Mouse (Mus musculus) MEL (cell line): ENCODE results near the gene Pzp. TPM values are rescaled to one million over a fixed set of nuclear protein-coding genes. Genes with fewer than 3 reads are reported as not detected.
A peak's percentile ranks its signal among the peaks of the same experiment; 100 is the strongest.

Experiments
- DNase-seq: peaks from one replicate; pipeline ENCODE4 v3.0.0; 2011; ENCODE audit warnings: low read depth, low spot score
- H3K27ac ChIP-seq: 2 replicates; pipeline ENCODE4 v1.5.1; 2012; ENCODE audit warnings: low read depth, mild to moderate bottlenecking, control low read depth, low read length, moderate library complexity; ENCODE audit not compliant: control insufficient read depth
- H3K27me3 ChIP-seq, 2 experiments: fragments of 150-350 bp in 1 of 2; sonication (generic) in 1 of 2; 2 replicates each; pipeline ENCODE4 v1.6.1; 2012; ENCODE audit warnings: low read length in 2 of 2, mild to moderate bottlenecking in 2 of 2, improper control_type of control experiment in 1 of 2, moderate library complexity in 1 of 2; ENCODE audit not compliant: insufficient read depth in 2 of 2, control insufficient read depth in 1 of 2
- H3K36me3 ChIP-seq, 2 experiments: 2 replicates each; pipeline ENCODE4 v1.6.1; 2012 to 2014; ENCODE audit warnings: low read length in 2 of 2, improper control_type of control experiment in 1 of 2, inconsistent platforms in 1 of 2, mild to moderate bottlenecking in 1 of 2; ENCODE audit not compliant: insufficient read depth in 2 of 2, control insufficient read depth in 1 of 2
- H3K4me1 ChIP-seq, 2 experiments: fragments of 150-350 bp in 1 of 2; sonication (generic) in 1 of 2; 2 replicates each; pipeline ENCODE4 v1.6.1; 2012; ENCODE audit warnings: low read length in 2 of 2, improper control_type of control experiment in 1 of 2, mild to moderate bottlenecking in 1 of 2; ENCODE audit not compliant: insufficient read depth in 2 of 2, control insufficient read depth in 1 of 2
- H3K4me3 ChIP-seq, 2 experiments: fragments of 150-350 bp in 1 of 2; sonication (generic) in 1 of 2; 2 replicates each; pipeline ENCODE4 v1.5.1; 2012; ENCODE audit warnings: low read depth in 2 of 2, low read length in 2 of 2, mild to moderate bottlenecking in 2 of 2, moderate library complexity in 2 of 2, control low read depth in 1 of 2, improper control_type of control experiment in 1 of 2; ENCODE audit not compliant: control insufficient read depth in 1 of 2, insufficient read depth in 1 of 2
- H3K79me2 ChIP-seq: 2 replicates; pipeline ENCODE4 v1.6.1; 2012; ENCODE audit warnings: mild to moderate bottlenecking, low read length, moderate library complexity; ENCODE audit not compliant: control insufficient read depth, poor library complexity, insufficient read depth
- H3K9ac ChIP-seq: 2 replicates; pipeline ENCODE4 v1.6.1; 2012; ENCODE audit warnings: low read depth, mild to moderate bottlenecking, control low read depth, low read length, moderate library complexity; ENCODE audit not compliant: control insufficient read depth, poor library complexity, severe bottlenecking
- H3K9me3 ChIP-seq: fragments of 150-350 bp; sonication (generic); replicated peaks from 2 replicates; pipeline ENCODE4 v1.6.1; 2012; ENCODE audit warnings: mild to moderate bottlenecking, low read length, improper control_type of control experiment, moderate library complexity; ENCODE audit not compliant: insufficient read depth
- CHD1 ChIP-seq: IDR thresholded peaks from 2 replicates; pipeline ENCODE4 v1.6.1; 2012; ENCODE audit warnings: low read depth, mild to moderate bottlenecking, inconsistent platforms, low read length, improper control_type of control experiment
- E2F4 ChIP-seq: IDR thresholded peaks from 2 replicates; pipeline ENCODE4 v1.6.1; 2011; ENCODE audit warnings: low read depth, low read length, improper control_type of control experiment, borderline replicate concordance
- ELF1 ChIP-seq: IDR thresholded peaks from 2 replicates; pipeline ENCODE4 v1.6.1; 2014; ENCODE audit warnings: low read depth, mild to moderate bottlenecking, inconsistent platforms, low read length, improper control_type of control experiment, moderate library complexity
- EP300 ChIP-seq, 2 experiments: IDR thresholded peaks; 2 replicates each; pipeline ENCODE4 v1.6.1; 2011; ENCODE audit warnings: improper control_type of control experiment in 2 of 2, low read length in 2 of 2, low read depth in 1 of 2, mild to moderate bottlenecking in 1 of 2
- ETS1 ChIP-seq: IDR thresholded peaks from 2 replicates; pipeline ENCODE4 v1.6.1; 2012; ENCODE audit warnings: low read depth, mild to moderate bottlenecking, inconsistent platforms, low read length, improper control_type of control experiment, moderate library complexity
- GABPA ChIP-seq: IDR thresholded peaks from 2 replicates; pipeline ENCODE4 v1.6.1; 2012; ENCODE audit warnings: low read depth, mild to moderate bottlenecking, inconsistent platforms, low read length, improper control_type of control experiment, moderate library complexity
- GATA1 ChIP-seq: IDR thresholded peaks from 2 replicates; pipeline ENCODE4 v1.6.1; 2011; ENCODE audit warnings: low read depth, low read length, improper control_type of control experiment
- HCFC1 ChIP-seq: IDR thresholded peaks from 2 replicates; pipeline ENCODE4 v1.6.1; 2012; ENCODE audit warnings: low read depth, mild to moderate bottlenecking, inconsistent platforms, low read length, improper control_type of control experiment, moderate library complexity
- JUND ChIP-seq: IDR thresholded peaks from 2 replicates; pipeline ENCODE4 v1.6.1; 2011; ENCODE audit warnings: low read depth, mild to moderate bottlenecking, improper control_type of control experiment, low read length
- MAZ ChIP-seq: IDR thresholded peaks from 2 replicates; pipeline ENCODE4 v1.6.1; 2012; ENCODE audit warnings: low read depth, mild to moderate bottlenecking, inconsistent platforms, low read length, improper control_type of control experiment
- MEF2A ChIP-seq: IDR thresholded peaks from 2 replicates; pipeline ENCODE4 v1.6.1; 2014; ENCODE audit warnings: low read depth, mild to moderate bottlenecking, inconsistent platforms, low read length, improper control_type of control experiment; ENCODE audit not compliant: poor library complexity, insufficient replicate concordance, severe bottlenecking; ENCODE audit errors: extremely low read depth
- MYB ChIP-seq: IDR thresholded peaks from 2 replicates; pipeline ENCODE4 v1.6.1; 2011; ENCODE audit warnings: mild to moderate bottlenecking, low read depth, low read length, improper control_type of control experiment
- NELFE ChIP-seq: IDR thresholded peaks from 2 replicates; pipeline ENCODE4 v1.6.1; 2011; ENCODE audit warnings: low read depth, low read length, improper control_type of control experiment
- NRF1 ChIP-seq: IDR thresholded peaks from 2 replicates; pipeline ENCODE4 v1.6.1; 2014; ENCODE audit warnings: low read depth, mild to moderate bottlenecking, inconsistent platforms, low read length, improper control_type of control experiment, moderate library complexity; ENCODE audit not compliant: poor library complexity, insufficient read depth, severe bottlenecking
- POLR2A ChIP-seq, 2 experiments: IDR thresholded peaks; 2 replicates each; pipeline ENCODE4 v1.6.1; 2011 to 2012; ENCODE audit warnings: low read length in 2 of 2, mild to moderate bottlenecking in 2 of 2, control low read depth in 1 of 2, improper control_type of control experiment in 1 of 2, low read depth in 1 of 2, moderate library complexity in 1 of 2; ENCODE audit not compliant: control insufficient read depth in 1 of 2, insufficient read depth in 1 of 2, poor library complexity in 1 of 2
- POLR2AphosphoS2 ChIP-seq: IDR thresholded peaks from 2 replicates; pipeline ENCODE4 v1.6.1; 2011; ENCODE audit warnings: low read length, improper control_type of control experiment
- RAD21 ChIP-seq: IDR thresholded peaks from 2 replicates; pipeline ENCODE4 v1.6.1; 2011; ENCODE audit warnings: mild to moderate bottlenecking, low read depth, low read length, improper control_type of control experiment
- RCOR1 ChIP-seq: IDR thresholded peaks from 2 replicates; pipeline ENCODE4 v1.6.1; 2012; ENCODE audit warnings: low read depth, mild to moderate bottlenecking, inconsistent platforms, low read length, improper control_type of control experiment
- SIN3A ChIP-seq: IDR thresholded peaks from 2 replicates; pipeline ENCODE4 v1.6.1; 2012; ENCODE audit warnings: low read length, improper control_type of control experiment, inconsistent platforms
- TAL1 ChIP-seq: IDR thresholded peaks from 2 replicates; pipeline ENCODE4 v1.6.1; 2012; ENCODE audit warnings: mild to moderate bottlenecking, inconsistent platforms, low read length, moderate library complexity, mixed read lengths
- TCF12 ChIP-seq: IDR thresholded peaks from 2 replicates; pipeline ENCODE4 v1.6.1; 2014; ENCODE audit warnings: low read depth, mild to moderate bottlenecking, inconsistent platforms, low read length, improper control_type of control experiment, moderate library complexity
- USF2 ChIP-seq, 2 experiments: IDR thresholded peaks; 2 replicates each; pipeline ENCODE4 v1.6.1; 2011 to 2012; ENCODE audit warnings: improper control_type of control experiment in 2 of 2, low read length in 2 of 2, borderline replicate concordance in 1 of 2, inconsistent platforms in 1 of 2, low read depth in 1 of 2, mild to moderate bottlenecking in 1 of 2; ENCODE audit not compliant: insufficient read depth in 1 of 2
- ZC3H11A ChIP-seq: IDR thresholded peaks from 2 replicates; pipeline ENCODE4 v1.6.1; 2012; ENCODE audit warnings: low read depth, mild to moderate bottlenecking, inconsistent platforms, low read length, improper control_type of control experiment
- ZKSCAN1 ChIP-seq: IDR thresholded peaks from 2 replicates; pipeline ENCODE4 v1.6.1; 2012; ENCODE audit warnings: low read depth, mild to moderate bottlenecking, inconsistent platforms, low read length, improper control_type of control experiment, moderate library complexity
- ZMIZ1 ChIP-seq: IDR thresholded peaks from 2 replicates; pipeline ENCODE4 v1.6.1; 2012; ENCODE audit warnings: low read depth, mild to moderate bottlenecking, inconsistent platforms, low read length, improper control_type of control experiment, moderate library complexity
- polyA plus RNA-seq, 2 experiments: library from polyadenylated mRNA; stranded (reverse) in 1 of 2; unstranded in 1 of 2; fragments of >175 nt in 1 of 2; fragments of >200 nt in 1 of 2; gene quantifications; 2 replicates each; pipeline versions ENCODE4 v1.2.1 to v1.2.4; 2012; ENCODE audit warnings: low replicate concordance in 2 of 2, low read depth in 1 of 2; ENCODE audit not compliant: insufficient read length in 2 of 2, insufficient read depth in 1 of 2, missing spikeins in 1 of 2
- total RNA-seq: library from RNA; depleted of rRNA; stranded (reverse); fragments of 300-350 nt; gene quantifications from 2 replicates; pipeline ENCODE4 v1.2.3, GENCODE M21; 2012

Gene Pzp
- total and polyA plus RNA-seq, 3 experiments: not detected

- Histone ChIP-seq H3K4me1 (0 out of 4 replicates have a peak, but pooled peaks cover 0 to 2% of the 10 kb centered on the region in 2 experiments), H3K9me3 (no peaks in the 10 kb centered on the region), H3K27me3 (no peaks in the 10 kb centered on the region), H3K79me2 (no peaks in the 10 kb centered on the region), H3K27ac (no peak overlapping the region), H3K4me3 (no peak overlapping the region), H3K36me3 (peaks cover 0 to 3% of the 10 kb centered on the region in 2 experiments; a peak in 2 of 4 replicates), H3K9ac (no peak overlapping the region)
- no peak for TF ChIP-seq ZC3H11A
- TF ChIP-seq POLR2AphosphoS2: no peak
- no peak for TF ChIP-seq NRF1
- no peak for TF ChIP-seq USF2 (IDR thresholded peaks at IDR 0.05; ENCODE audit: borderline replicate concordance in 1 of 2, insufficient read depth in 1 of 2, low read depth in 1 of 2, low read length in 2 of 2)
- TF ChIP-seq TAL1: no peak
- no peak for TF ChIP-seq E2F4
- no peak for TF ChIP-seq HCFC1
- TF ChIP-seq ELF1: no peak
- no peak for TF ChIP-seq RCOR1
- TF ChIP-seq JUND: no peak
- no peak for TF ChIP-seq MAZ
- no peak for TF ChIP-seq ZMIZ1
- TF ChIP-seq ZKSCAN1: no peak
- TF ChIP-seq MEF2A: no peak
- no peak for TF ChIP-seq SIN3A
- no peak for TF ChIP-seq NELFE
- TF ChIP-seq RAD21: no peak
- TF ChIP-seq GATA1: no peak
- TF ChIP-seq MYB: no peak
- no peak for DNase-seq
These were observed 2.0 kb upstream of the Pzp start for GRCm38 (mm10) chr6:128528491-128528890.

- H3K9me3 ChIP-seq: no peaks in the 10 kb centered on the region
- peak; percentile 42 to 67; a peak in 3 of 4 replicates for TF ChIP-seq EP300 (IDR thresholded peaks at IDR 0.05; ENCODE audit: low read depth in 1 of 2, low read length in 2 of 2)
- no peak for TF ChIP-seq GABPA
- TF ChIP-seq CHD1: no peak
- peak; percentile 64 for TF ChIP-seq ETS1
- TF ChIP-seq TCF12: no peak
- TF ChIP-seq POLR2A (IDR thresholded peaks at IDR 0.05; ENCODE audit: control insufficient read depth in 1 of 2, insufficient read depth in 1 of 2, low read depth in 1 of 2, low read length in 2 of 2, poor library complexity in 1 of 2): no peak
- peak; percentile 62 for TF ChIP-seq GATA1
These were observed 590 bp upstream of the Pzp start for GRCm38 (mm10) chr6:128527110-128527509.

More at GRCm38 (mm10) chr6:128527110-128527509, 590 bp upstream of the Pzp start:
- Histone ChIP-seq H3K9ac (no peak overlapping the region), H3K4me1 (0 out of 4 replicates have a peak, but pooled peaks cover 0 to 2% of the 10 kb centered on the region in 2 experiments), H3K36me3 (peaks cover 0 to 3% of the 10 kb centered on the region in 2 experiments; a peak in 2 of 4 replicates), H3K27me3 (no peaks in the 10 kb centered on the region), H3K4me3 (no peak overlapping the region), H3K79me2 (no peaks in the 10 kb centered on the region), H3K27ac (no peak overlapping the region)
- peak; percentile 50 for DNase-seq
